Mouse (Mus musculus) small intestine, adult 2 months (tissue): ENCODE results near the gene Tmtc3.

Experiments used
- CTCF ChIP-seq: fragments of 200-500 bp; IDR thresholded peaks from 2 replicates; pipeline ENCODE4 v1.5.1; 2012; ENCODE audit warnings: low read depth, mild to moderate bottlenecking, control low read depth, inconsistent platforms, low read length, moderate library complexity, mixed read lengths; ENCODE audit not compliant: insufficient replicate concordance, insufficient read length; ENCODE audit errors: extremely low read depth
- POLR2A ChIP-seq: fragments of 200-500 bp; IDR thresholded peaks from 2 replicates; pipeline ENCODE4 v1.6.1; 2012; ENCODE audit warnings: low read depth, mild to moderate bottlenecking, control low read depth, inconsistent platforms, low read length, moderate library complexity

GRCm38 (mm10) chr10:100475040-100475439 lies 12.1 kb downstream of the Tmtc3 start:
- TF ChIP-seq POLR2A (no peak), CTCF (no peak)
